Mouse (Mus musculus) heart, postnatal 14 days (tissue): ENCODE results near the gene Defb23. TPM values are rescaled to one million over a fixed set of nuclear protein-coding genes. Genes with fewer than 3 reads are reported as not detected.
"Not testable (repeated sequence)": the region's sequence is repeated elsewhere in the genome, so short reads cannot be mapped to it uniquely, and the experiment has no call there.

Experiments used
- DNase-seq, 2 experiments: peaks; one replicate each; pipeline ENCODE4 v3.0.0; 2021 to 2022
- intact Hi-C: fragments of 180-260 bp; cut with DNase I; formaldehyde crosslinking; loops from one replicate; pipeline ENCODE4 v1.15.1; 2025
- total RNA-seq, 2 experiments: library from RNA; stranded (reverse); gene quantifications; 2 replicates each; pipeline ENCODE4 v1.2.3; 2021

The Defb23 gene
- total RNA-seq, 2 experiments from 2014 or later = not detected

GRCm38 (mm10) chr2:152439833-152440232 lies 24.6 kb downstream of the Defb23 start:
- intact Hi-C loops = no loop called here
- DNase-seq = no peak

- DNase-seq = no peak
- intact Hi-C loops = no loop called here
Observed at GRCm38 (mm10) chr2:152438963-152439362, 25.5 kb downstream of the Defb23 start.

GRCm38 (mm10) chr2:152436983-152437860 lies 27.2 kb downstream of the Defb23 start:
- intact Hi-C loops = loop anchor here (1.0 kb wide), 2 partner anchors 23 to 45 kb away; no protein-coding TSS in a partner anchor
- peak; percentile 90 to 94 for DNase-seq

GRCm38 (mm10) chr2:152436405-152436901 lies 28.0 kb downstream of the Defb23 start:
- intact Hi-C loops = no loop called here
- peak; percentile 21 to 44 for DNase-seq

GRCm38 (mm10) chr2:152428481-152428880 lies 35.9 kb downstream of the Defb23 start:
- intact Hi-C loops, DNase-seq: not testable (repeated sequence)

- intact Hi-C loops = no loop called here
- DNase-seq = no peak
Observed at GRCm38 (mm10) chr2:152427493-152427892, 36.9 kb downstream of the Defb23 start.

- intact Hi-C loops = no loop called here
- DNase-seq = no peak
Observed at GRCm38 (mm10) chr2:152415786-152416185, 48.6 kb downstream of the Defb23 start.

GRCm38 (mm10) chr2:152415287-152415686 lies 49.1 kb downstream of the Defb23 start, which contains the start of gene 6820408C15Rik:
TSS of gene 6820408C15Rik (plus strand) at chr2:152415587.
- no peak for DNase-seq
- intact Hi-C loops = no loop called here

- peak; percentile 88 to 89 for DNase-seq
- intact Hi-C loops = loop anchor here (1.0 kb wide), 2 partner anchors 17 to 23 kb away; no protein-coding TSS in a partner anchor
Observed at GRCm38 (mm10) chr2:152414591-152415165, 49.7 kb downstream of the Defb23 start, which contains the start of gene Zcchc3. TSS of gene Zcchc3 (minus strand) at chr2:152415027.

- intact Hi-C loops = loop anchor here (1.0 kb wide), 2 partner anchors 17 to 23 kb away; no protein-coding TSS in a partner anchor
- DNase-seq = peak in 1 of 2 experiments; percentile 31
Observed at GRCm38 (mm10) chr2:152413765-152414584, 50.4 kb downstream of the Defb23 start.

GRCm38 (mm10) chr2:152413158-152413764 lies 51.2 kb downstream of the Defb23 start:
- intact Hi-C loops = no loop called here
- peak in 1 of 2 experiments; percentile 37 for DNase-seq

- intact Hi-C loops = no loop called here
- DNase-seq = no peak
Observed at GRCm38 (mm10) chr2:152412526-152413157, 51.8 kb downstream of the Defb23 start.

- intact Hi-C loops = no loop called here
- DNase-seq = no peak
Observed at GRCm38 (mm10) chr2:152411471-152411870, 52.9 kb downstream of the Defb23 start.

- intact Hi-C loops = no loop called here
- peak; percentile 87 to 90 for DNase-seq
Observed at GRCm38 (mm10) chr2:152410971-152411371, 53.4 kb downstream of the Defb23 start.

GRCm38 (mm10) chr2:152409781-152410180 lies 54.6 kb downstream of the Defb23 start:
- intact Hi-C loops = no loop called here
- DNase-seq = no peak
